Mouse (Mus musculus): ENCODE results near the gene Gm20431. TPM values are rescaled to one million over a fixed set of nuclear protein-coding genes. Genes with fewer than 3 reads are reported as not detected.

The Gm20431 gene
- polyA plus RNA-seq, 1 experiment from 2014 or later = 7.2 TPM

DNA sequence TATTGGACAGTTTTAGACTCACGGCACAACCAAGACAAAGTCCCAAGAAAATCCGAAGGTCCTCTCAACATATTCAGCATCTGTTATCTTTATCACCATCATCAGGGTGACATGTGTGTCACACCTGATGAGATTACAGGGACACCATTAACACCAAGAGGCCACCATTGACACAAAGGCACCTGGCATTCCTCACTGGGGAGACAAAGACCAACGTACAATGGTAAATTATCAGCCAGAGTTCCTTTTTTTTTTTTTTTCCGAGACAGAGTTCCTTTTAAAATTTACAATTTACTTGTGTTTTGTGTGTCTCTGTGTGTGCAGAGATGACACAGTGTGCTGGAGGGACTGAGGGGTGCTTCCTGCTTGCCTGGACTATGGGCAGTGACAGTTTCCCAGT, 8.1 kb upstream of the Gm20431 start:
- ATAC-seq = no peak
- 0 out of 2 replicates have a peak, but pooled peaks cover 11% of the 10 kb centered on the region for H3K4me1 ChIP-seq (replicated peaks)
- WGBS = 55% methylated on average over 4 of the region's 4 CpGs
- H3K27ac ChIP-seq = no peak overlapping the region
- H3K4me2 ChIP-seq (replicated peaks) = no peak overlapping the region
- H3K9me3 ChIP-seq = no peaks in the 10 kb centered on the region
- H3K4me3 ChIP-seq (replicated peaks) = no peak overlapping the region
- H3K9ac ChIP-seq = no peak overlapping the region
- H3K27me3 ChIP-seq (replicated peaks) = no peaks in the 10 kb centered on the region
- no peaks in the 10 kb centered on the region for H3K36me3 ChIP-seq

DNA sequence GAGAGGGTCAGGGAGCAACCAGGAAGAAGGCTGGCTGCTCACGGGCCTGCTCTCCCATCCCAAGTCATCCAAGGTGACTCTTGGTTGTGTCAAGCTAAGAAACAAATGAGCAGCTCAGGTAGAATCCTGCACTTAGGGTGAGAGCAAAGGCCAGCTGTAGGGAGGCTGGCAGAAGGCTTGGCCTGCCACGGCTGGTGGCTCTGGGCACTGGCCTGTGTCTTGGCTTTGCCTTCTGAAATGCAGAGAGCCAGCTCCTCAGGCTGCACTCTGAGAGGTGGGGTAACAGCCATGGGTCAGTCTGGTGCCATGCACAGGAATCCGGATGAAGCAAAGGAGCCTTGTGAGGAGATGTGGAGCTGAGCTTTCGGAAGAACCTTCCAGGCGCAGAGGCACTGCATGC, 7.1 kb upstream of the Gm20431 start:
- Histone ChIP-seq H3K27me3 (replicated peaks) (no peaks in the 10 kb centered on the region), H3K9me3 (no peaks in the 10 kb centered on the region), H3K27ac (no peak overlapping the region), H3K9ac (no peak overlapping the region), H3K4me2 (replicated peaks) (no peak overlapping the region), H3K4me3 (replicated peaks) (no peak overlapping the region), H3K4me1 (replicated peaks) (0 out of 2 replicates have a peak, but pooled peaks cover 11% of the 10 kb centered on the region), H3K36me3 (no peaks in the 10 kb centered on the region)
- WGBS = 89% methylated on average over 5 of the region's 5 CpGs
- ATAC-seq = no peak

DNA sequence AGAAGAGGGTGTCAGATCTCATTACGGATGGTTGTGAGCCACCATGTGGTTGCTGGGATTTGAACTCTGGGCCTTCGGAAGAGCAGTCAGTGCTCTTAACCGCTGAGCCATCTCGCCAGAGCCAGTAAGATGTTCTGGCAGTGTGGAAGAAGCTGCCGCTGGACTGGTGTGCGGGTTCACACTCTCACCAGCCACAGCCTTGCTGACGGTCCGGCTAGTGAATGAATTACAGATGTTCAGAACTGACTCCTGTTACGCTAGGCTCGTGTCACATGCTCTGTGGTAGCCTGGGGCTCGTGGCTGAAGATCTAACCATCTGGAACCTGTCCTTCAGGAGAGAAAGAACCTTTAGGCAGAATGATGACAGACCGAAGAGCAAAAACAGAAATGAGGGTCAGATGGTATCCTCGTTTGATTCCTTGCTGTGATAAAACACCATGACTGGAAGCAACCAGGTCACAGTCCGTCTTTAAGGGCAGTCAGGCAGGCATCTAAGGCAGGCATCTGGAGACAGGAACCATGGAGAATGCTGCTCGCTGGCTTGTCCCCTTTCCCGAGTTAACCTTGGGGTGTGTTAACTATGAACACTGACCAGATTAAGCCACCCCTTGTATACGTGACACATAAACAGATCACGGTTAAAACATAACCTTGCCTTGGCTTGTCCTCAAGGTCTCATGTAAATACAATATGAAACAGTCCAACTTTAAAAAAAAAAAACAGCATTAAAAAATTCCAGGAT, 4.8 kb upstream of the Gm20431 start:
- no peaks in the 10 kb centered on the region for H3K27me3 ChIP-seq (replicated peaks)

DNA sequence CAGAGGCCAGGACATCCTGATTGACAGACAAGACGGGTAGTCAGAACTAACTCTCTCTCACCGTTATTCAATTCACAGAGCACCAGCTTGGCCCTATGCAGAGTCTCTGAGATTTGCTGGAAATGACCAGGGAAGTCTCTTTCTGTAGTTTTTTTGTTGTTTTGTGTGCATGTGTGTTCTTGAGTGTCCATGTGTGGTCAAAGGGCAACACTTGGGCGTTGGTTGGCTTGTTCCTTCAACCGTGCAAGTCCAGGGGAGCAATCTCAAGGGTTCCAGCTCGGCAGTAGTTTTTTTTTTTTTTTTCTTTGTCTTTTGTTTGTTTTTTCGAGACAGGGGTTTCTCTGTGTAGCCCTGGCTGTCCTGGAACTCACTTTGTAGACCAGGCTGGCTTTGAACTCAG, 1.4 kb upstream of the Gm20431 start:
- Histone ChIP-seq H3K36me3 (0 out of 2 replicates have a peak, but pooled peaks cover 2% of the 10 kb centered on the region), H3K4me2 (replicated peaks) (peak overlapping the region; percentile 94; the same call in 1 of the 2 replicates), H3K27me3 (replicated peaks) (no peaks in the 10 kb centered on the region), H3K9me3 (no peaks in the 10 kb centered on the region), H3K27ac (no peak overlapping the region), H3K4me3 (replicated peaks) (no peak overlapping the region), H3K9ac (no peak overlapping the region), H3K4me1 (replicated peaks) (peaks cover 37% of the 10 kb centered on the region)
- 50% methylated on average over 6 of the region's 6 CpGs for WGBS
- ATAC-seq = no peak

More for the DNA sequence above, 4.8 kb upstream of the Gm20431 start:
- Histone ChIP-seq H3K9ac (no peak overlapping the region), H3K27ac (no peak overlapping the region), H3K4me3 (replicated peaks) (no peak overlapping the region), H3K4me1 (replicated peaks) (peaks cover 12% of the 10 kb centered on the region; the same call in 1 of the 2 replicates), H3K36me3 (no peaks in the 10 kb centered on the region), H3K9me3 (no peaks in the 10 kb centered on the region), H3K4me2 (replicated peaks) (no peak overlapping the region)
- 78% methylated on average over 18 of the region's 18 CpGs for WGBS
- ATAC-seq = no peak

DNA sequence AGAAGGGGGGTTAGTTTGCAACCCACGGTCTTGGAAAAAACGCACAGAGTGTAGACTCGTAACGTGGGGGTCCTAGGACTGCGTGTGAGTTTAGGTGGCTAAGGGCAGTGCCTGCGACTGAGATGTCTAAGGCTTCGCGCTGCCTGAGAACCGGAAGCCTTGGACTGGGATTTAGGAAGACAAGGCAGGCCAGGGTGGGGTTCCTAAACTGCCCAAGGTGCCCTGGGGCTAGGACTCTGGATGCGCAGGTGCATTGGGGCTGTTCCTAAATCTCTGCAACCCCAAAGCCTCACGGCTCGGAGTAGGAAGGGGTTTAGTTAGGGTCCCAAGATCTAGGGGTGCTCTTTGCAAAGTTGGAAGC, 705 bp downstream of the Gm20431 start:
- no peak for ATAC-seq
- Histone ChIP-seq H3K36me3 (0 out of 2 replicates have a peak, but pooled peaks cover 3% of the 10 kb centered on the region), H3K4me2 (replicated peaks) (peak overlapping the region; percentile 94), H3K9me3 (no peaks in the 10 kb centered on the region), H3K9ac (peak overlapping the region; percentile 96), H3K27ac (peak overlapping the region; percentile 71; the same call in 1 of the 2 replicates), H3K27me3 (replicated peaks) (no peaks in the 10 kb centered on the region), H3K4me1 (replicated peaks) (peaks cover 41% of the 10 kb centered on the region), H3K4me3 (replicated peaks) (peak overlapping the region; percentile 93)
- WGBS = 3% methylated on average over 12 of the region's 12 CpGs

DNA sequence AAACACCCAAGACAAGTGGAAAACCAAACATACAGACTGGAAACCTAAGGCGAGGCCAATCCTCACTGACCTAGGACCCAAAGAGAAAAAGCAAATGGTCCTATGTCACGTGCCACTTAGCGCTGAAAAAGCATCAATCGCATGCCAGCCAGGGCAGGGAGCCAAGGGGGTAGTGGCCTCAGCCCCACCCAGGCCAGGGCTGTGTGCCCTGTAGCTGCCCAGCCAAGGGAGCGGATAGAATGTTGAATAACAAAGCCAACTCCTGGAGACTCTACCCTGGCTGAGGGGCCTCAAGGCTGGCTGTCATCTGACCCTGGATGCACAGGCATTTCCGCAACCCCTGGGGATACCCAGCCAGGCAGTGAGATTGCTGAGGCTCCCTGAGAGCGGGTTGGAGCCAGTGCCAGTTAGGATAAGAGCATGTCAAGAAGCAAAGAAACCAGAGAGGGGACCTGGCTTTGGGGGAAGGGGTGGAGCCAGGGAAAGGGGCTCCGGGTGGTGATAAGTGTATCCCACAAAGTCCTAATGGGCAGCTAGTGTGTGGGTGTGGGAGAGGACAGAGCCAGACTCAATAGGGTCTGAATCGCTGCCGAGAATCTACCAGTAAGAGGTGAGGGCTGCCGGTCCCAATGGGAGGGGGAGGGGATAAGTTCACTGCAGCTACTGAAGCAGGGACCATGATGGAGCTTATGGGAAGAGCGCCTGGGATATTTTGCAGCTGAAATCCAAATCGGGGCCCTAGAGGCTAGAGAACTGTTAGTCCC, 1.3 kb downstream of the Gm20431 start:
- Histone ChIP-seq H3K27me3 (replicated peaks) (no peaks in the 10 kb centered on the region), H3K4me3 (replicated peaks) (peak overlapping the region; percentile 93), H3K9me3 (no peaks in the 10 kb centered on the region), H3K36me3 (0 out of 2 replicates have a peak, but pooled peaks cover 3% of the 10 kb centered on the region), H3K27ac (peak overlapping the region; percentile 71), H3K4me2 (replicated peaks) (peak overlapping the region; percentile 94), H3K9ac (peak overlapping the region; percentile 96), H3K4me1 (replicated peaks) (peaks cover 41% of the 10 kb centered on the region)
- 25% methylated on average over 13 of the region's 13 CpGs for WGBS
- no peak for ATAC-seq

DNA sequence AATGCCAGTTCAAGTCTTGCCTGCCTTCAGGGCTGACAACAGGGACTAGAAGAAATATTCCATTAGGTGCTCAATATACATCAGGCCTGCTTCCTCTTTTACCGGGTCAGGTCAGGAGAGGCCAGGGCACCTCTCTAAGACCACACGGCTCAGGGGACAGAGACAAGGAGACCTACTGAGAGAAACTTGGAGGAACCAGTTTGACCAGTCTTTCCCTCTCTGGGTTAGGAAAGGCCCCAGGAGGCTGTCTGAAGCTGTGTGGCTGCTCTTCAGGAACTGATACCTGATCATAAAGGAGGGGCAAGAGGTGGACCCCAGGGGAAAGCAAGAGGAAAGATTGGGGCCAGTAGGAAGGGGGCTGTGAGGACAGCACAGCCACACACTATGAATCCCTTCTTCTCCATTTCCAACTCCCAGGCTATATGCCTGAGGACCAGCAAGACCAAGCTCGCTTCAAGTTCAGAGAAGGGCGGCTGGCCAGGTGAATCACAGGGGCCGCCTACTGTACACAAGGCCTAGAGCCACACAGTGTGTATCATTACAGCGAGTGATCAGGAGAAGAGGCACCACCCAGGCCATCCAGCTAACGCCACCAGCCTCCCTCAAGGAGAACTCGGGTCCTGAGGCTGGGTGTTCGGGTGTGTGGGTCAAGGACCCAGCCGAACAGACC, 2.0 kb downstream of the Gm20431 start:
- 54% methylated on average over 10 of the region's 10 CpGs for WGBS
- Histone ChIP-seq H3K9ac (peak overlapping the region; percentile 96), H3K27me3 (replicated peaks) (no peaks in the 10 kb centered on the region), H3K36me3 (0 out of 2 replicates have a peak, but pooled peaks cover 3% of the 10 kb centered on the region), H3K4me1 (replicated peaks) (peaks cover 41% of the 10 kb centered on the region), H3K4me2 (replicated peaks) (peak overlapping the region; percentile 94), H3K4me3 (replicated peaks) (peak overlapping the region; percentile 93), H3K27ac (peak overlapping the region; percentile 71), H3K9me3 (no peaks in the 10 kb centered on the region)
- peak; percentile 50 for ATAC-seq

DNA sequence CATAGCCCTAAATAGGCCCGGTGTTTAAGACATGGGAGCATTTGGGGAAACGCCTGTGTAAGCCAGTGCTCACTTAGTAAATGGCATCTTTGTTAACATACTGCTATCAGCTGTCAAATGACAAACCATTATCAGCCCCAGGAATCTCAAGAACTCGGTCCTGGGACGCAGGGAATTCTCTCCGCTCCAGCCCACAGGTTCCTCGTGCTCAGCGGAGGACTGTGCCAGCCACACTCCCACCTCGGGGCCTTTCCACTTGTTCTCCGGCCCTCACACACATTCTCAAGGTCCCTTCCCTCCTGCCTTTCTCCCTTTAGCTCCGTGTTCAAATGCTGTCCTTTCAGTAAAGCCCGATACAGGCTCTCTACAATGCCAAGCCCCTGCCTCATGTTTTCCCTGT, 2.6 kb downstream of the Gm20431 start:
- WGBS = 57% methylated on average over 11 of the region's 11 CpGs
- Histone ChIP-seq H3K9me3 (no peaks in the 10 kb centered on the region), H3K36me3 (0 out of 2 replicates have a peak, but pooled peaks cover 3% of the 10 kb centered on the region), H3K27ac (peak overlapping the region; percentile 71; the same call in 1 of the 2 replicates), H3K4me3 (replicated peaks) (no peak overlapping the region), H3K27me3 (replicated peaks) (no peaks in the 10 kb centered on the region), H3K9ac (no peak overlapping the region), H3K4me1 (replicated peaks) (peaks cover 41% of the 10 kb centered on the region), H3K4me2 (replicated peaks) (peak overlapping the region; percentile 94)
- no peak for ATAC-seq

DNA sequence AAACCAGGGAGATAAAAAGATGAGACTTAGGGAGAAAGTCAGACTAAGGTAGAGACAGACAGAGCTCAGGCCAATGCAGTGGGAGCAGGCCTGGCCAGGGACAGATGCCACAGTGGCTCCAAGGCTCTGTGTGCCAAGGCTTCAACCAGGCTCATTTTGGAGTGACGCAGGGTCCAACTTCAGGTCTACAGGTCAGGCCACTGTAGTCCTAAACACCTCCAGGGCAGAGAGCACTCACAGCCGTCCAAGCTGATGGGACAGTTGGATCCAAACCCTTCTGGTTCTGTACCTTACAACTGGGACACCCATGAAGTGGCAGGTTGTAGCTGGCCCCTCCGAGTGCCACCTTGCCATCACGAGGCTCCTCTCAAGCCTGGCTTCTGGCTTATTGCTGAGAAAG, 3.3 kb downstream of the Gm20431 start:
- Histone ChIP-seq H3K4me3 (replicated peaks) (no peak overlapping the region), H3K27me3 (replicated peaks) (no peaks in the 10 kb centered on the region), H3K4me2 (replicated peaks) (peak overlapping the region; percentile 94), H3K9me3 (no peaks in the 10 kb centered on the region), H3K9ac (no peak overlapping the region), H3K27ac (no peak overlapping the region), H3K36me3 (0 out of 2 replicates have a peak, but pooled peaks cover 3% of the 10 kb centered on the region), H3K4me1 (replicated peaks) (peaks cover 43% of the 10 kb centered on the region)
- no peak for ATAC-seq
- WGBS = 88% methylated on average over 4 of the region's 4 CpGs

DNA sequence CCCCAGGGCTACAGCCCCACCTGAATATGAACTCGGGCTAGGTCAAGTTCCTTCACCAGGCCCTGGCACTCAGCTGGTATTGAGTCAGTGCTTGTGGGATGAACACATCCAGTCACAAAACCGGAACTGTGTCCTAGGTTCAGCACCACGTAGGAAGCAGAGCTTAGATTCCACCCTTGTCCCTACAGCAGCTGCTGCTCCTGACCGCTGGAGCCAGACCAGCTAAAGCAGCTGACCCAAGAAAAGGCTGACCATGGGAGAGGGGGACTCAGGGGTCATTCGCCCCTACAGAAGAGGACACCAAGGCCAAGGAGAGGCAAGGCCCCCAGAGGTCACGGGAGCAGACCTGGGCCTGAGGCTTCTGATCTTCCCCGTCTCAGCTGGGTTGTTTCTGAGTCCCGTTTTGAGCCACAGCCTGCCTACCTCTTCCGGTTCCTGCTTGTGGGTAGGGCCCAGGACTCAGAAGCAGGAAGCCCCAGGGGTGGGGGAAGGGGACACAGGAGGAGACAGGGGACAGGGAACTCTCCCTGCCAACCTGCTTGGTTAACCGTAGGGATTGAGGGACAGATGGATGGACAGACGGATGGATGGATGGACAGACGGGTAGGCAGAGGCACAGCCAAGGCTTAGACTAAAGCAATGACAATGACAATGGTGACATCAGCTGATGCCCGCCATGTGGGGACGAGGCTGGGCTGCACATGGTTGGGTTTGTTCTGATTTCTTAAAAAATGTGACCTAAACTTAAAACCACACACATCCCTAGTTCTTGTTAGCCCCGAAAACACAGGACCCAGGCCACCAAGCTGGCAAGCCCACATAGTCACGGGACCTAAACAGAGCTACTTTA, 4.4 kb downstream of the Gm20431 start:
- WGBS = 82% methylated on average over 16 of the region's 16 CpGs
- ATAC-seq = no peak

DNA sequence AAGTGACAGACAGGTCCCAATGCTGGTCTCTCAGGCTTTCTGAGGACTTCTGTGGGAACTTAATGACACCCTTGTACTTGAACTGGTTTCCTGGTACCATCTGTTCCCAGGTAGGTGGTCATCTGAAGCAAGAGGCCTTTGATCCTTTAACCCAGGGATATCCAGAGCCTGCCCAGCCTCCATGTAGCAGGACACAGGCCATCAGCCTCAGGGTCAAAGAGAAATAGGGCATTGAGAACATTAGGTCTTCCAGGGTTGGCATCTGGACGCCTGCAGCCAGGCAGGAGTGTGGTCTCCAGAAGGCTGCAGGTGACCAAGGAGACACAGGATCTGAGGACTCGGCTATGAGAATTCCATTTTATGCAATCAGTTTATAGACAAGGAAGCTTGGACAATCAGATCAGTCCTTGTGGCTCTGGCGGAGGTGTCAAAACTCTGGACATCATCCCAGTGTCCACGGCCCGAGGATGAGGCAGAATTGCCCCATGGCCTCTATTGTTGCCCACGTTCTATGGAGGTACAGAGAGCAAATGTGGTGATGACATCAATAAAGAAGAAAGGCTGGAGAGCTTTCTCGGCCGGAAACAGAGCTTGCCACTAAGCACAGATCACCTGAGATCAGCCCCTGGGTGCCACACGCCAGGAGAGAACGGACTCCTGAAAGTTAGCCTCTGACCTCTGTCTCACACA, 6.2 kb downstream of the Gm20431 start:
- no peak overlapping the region for H3K4me3 ChIP-seq (replicated peaks)
- no peaks in the 10 kb centered on the region for H3K9me3 ChIP-seq
- peaks cover 29% of the 10 kb centered on the region for H3K4me1 ChIP-seq (replicated peaks)
- no peak overlapping the region for H3K9ac ChIP-seq
- H3K36me3 ChIP-seq = 0 out of 2 replicates have a peak, but pooled peaks cover 3% of the 10 kb centered on the region
- ATAC-seq = no peak
- no peaks in the 10 kb centered on the region; the same call in 1 of the 2 replicates for H3K27me3 ChIP-seq (replicated peaks)
- H3K4me2 ChIP-seq (replicated peaks) = no peak overlapping the region
- WGBS = 86% methylated on average over 10 of the region's 10 CpGs
- H3K27ac ChIP-seq = no peak overlapping the region

More for the DNA sequence above, 4.4 kb downstream of the Gm20431 start:
- no peaks in the 10 kb centered on the region for H3K9me3 ChIP-seq
- H3K4me1 ChIP-seq (replicated peaks) = peaks cover 37% of the 10 kb centered on the region
- H3K9ac ChIP-seq = no peak overlapping the region
- no peak overlapping the region for H3K4me2 ChIP-seq (replicated peaks)
- 0 out of 2 replicates have a peak, but pooled peaks cover 3% of the 10 kb centered on the region for H3K36me3 ChIP-seq
- H3K27ac ChIP-seq = no peak overlapping the region
- H3K4me3 ChIP-seq (replicated peaks) = no peak overlapping the region
- no peaks in the 10 kb centered on the region for H3K27me3 ChIP-seq (replicated peaks)

Data from intestine, embryonic 15.5 days (tissue).